Mouse (Mus musculus) left cerebral cortex, adult 6 months (tissue): ENCODE measurements around the gene Sdf4. TPM values are rescaled to one million over a fixed set of nuclear protein-coding genes. Genes with fewer than 3 reads are reported as not detected.

Source experiments
- long read RNA-seq, 2 experiments: library from polyadenylated mRNA; unstranded; transcript quantifications; one replicate each; pipeline ENCODE4 v2.0.0; 2019 to 2020
- polyA plus RNA-seq: library from polyadenylated mRNA; unstranded; fragments of <200 nt; fragmentation: Nextera tagmentation; gene quantifications from 2 replicates; pipeline ENCODE4 v1.2.3, GENCODE M21; 2021

The Sdf4 gene
- polyA plus RNA-seq, result 147 and 170 TPM in 2 replicates
- long read RNA-seq, experiment 1, full-length matches to known transcripts, result 853 of 940 reads
- long read RNA-seq, experiment 1, partial matches to known transcripts, result 25 of 940 reads
- long read RNA-seq, experiment 1, other reads (novel, unspliced or antisense), result 62 of 940 reads
- long read RNA-seq, experiment 2, full-length matches to known transcripts, result 212 of 270 reads
- long read RNA-seq, experiment 2, partial matches to known transcripts, result 40 of 270 reads
- long read RNA-seq, experiment 2, other reads (novel, unspliced or antisense), result 18 of 270 reads

GRCm38 (mm10) chr4:155992241-155992905 is at the start of gene Sdf4, which contains the start of gene B3galt6:
Sdf4 (plus strand) TSS chr4:155992872.
B3galt6 (minus strand) TSS chr4:155992649.

DNA sequence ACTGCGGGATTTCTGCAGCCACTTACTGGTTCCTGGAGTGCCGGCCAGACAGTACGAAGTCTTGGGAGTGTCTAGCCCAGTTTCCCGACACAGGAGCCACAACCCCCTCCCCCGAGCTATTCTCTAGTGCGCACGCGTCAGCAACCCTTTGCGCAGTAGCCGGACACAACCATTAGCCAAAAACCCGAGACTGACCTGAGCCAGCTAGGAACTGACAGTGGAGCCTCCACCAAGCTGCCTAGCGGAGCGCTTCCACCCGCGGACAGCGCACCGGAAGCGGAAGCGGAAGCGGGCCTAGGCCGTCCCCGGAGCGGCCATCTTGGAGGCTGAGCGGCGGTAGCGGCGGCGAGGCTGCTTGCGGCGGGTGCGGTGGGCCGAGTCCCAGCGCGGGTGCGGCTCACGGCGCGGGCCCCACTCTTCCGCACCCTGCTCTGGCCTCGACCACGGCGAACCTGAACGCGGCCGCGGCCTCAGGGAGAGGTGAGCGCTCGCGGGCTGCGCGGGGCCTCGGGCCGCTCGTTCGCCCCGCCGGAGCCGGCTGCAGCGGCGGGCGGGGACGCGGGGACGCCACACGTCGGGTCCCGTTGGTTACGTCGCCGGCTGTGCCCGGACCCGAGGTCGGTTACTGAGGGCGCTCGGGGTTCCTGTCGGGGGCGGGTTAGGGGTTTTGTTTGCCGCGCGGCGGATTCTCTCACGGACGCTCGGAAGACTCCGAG is 49.0 kb upstream of the Sdf4 start, which contains the start of gene Ube2j2:
Gene Ube2j2, plus strand, starts transcription at position 298 of the 716 bp plus-strand sequence.

DNA sequence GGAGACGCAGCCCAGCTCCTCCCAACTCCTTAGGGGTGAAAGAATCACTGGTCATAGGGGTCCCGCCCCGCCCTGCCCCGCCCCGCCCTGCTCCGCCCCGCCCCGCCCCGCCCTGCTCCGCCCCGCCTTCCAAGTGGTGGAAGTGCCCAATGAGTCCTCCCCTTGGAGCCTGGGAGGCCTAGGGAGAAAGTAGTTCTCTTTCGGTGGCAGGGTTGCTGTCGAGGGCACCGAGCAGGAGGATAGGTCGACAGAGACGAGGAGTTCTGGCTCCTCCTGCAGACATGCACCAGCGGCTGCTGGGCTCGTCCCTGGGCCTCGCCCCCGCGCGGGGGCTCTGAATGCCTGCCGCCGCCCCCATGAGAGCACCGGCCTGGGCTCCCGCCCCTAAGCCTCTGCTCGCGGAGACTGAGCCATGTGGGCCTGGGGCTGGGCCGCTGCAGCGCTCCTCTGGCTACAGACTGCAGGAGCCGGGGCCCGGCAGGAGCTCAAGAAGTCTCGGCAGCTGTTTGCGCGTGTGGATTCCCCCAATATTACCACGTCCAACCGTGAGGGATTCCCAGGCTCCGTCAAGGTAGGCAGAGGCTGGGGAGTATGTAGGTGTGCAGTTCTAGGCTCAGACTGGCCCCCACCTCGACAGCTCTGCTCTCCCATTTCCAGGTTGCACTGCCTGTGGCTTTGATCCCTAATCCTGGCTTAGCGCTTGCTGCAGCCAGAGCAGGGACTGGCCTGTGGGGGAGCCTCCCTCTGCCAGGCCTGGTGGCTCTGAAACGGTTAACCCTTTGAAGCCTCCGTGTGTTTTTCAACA is 30.3 kb upstream of the Sdf4 start, which contains the start of gene C1qtnf12:
Gene C1qtnf12, plus strand, starts transcription at position 152 of the 805 bp plus-strand sequence.

GRCm38 (mm10) chr4:156013637-156014036 is 21.0 kb downstream of the Sdf4 start, which contains the start of gene Tnfrsf4:
Tnfrsf4 (plus strand) TSS chr4:156013843.

DNA sequence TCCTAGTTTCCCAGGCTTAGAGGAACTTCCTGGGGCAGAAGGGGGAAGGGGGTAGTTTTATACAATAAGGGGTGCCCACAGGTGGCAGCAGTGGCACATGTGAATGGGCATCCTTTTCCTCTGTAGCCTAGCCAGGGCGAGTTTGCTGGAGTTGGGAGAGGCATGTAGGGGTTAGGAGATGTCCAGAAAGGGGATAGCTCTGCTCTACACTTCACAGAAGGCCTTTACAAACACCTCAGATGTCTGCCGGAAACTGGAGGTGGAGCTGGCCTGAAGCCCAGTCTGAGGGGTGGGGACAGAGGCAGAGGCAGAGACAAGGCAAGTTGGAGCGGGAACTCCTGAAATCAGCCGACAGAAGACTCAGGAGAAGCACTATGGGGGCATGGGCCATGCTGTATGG is 33.3 kb downstream of the Sdf4 start, which contains the start of gene Tnfrsf18:
Gene Tnfrsf18, plus strand, starts transcription at position 152 of the 400 bp plus-strand sequence.

GRCm38 (mm10) chr4:156059261-156059660 is 66.6 kb downstream of the Sdf4 start, which contains the start of gene Ttll10:
Ttll10 (minus strand) TSS chr4:156059414.

Other genes starting within 250 kb of the Sdf4 start
- 25.7 TPM in 2 replicates for gene Atad3a, start 231.8 kb upstream of the Sdf4 start, polyA plus RNA-seq
- gene Vwa1, start 218.2 kb upstream of the Sdf4 start, polyA plus RNA-seq, result 15.1 and 16.2 TPM in 2 replicates
- 10.4 and 10.7 TPM in 2 replicates for gene Tmem88b, start 207.0 kb upstream of the Sdf4 start, polyA plus RNA-seq
- not detected in 2 replicates for gene Ankrd65, start 202.4 kb upstream of the Sdf4 start, polyA plus RNA-seq
- 391 and 409 TPM in 2 replicates for gene Mrpl20, start 190.0 kb upstream of the Sdf4 start, polyA plus RNA-seq
- 19.6 and 23.2 TPM in 2 replicates for gene Ccnl2, start 180.4 kb upstream of the Sdf4 start, polyA plus RNA-seq
- gene Aurkaip1, start 161.6 kb upstream of the Sdf4 start, polyA plus RNA-seq, result 248 and 249 TPM in 2 replicates
- gene Mxra8, start 153.2 kb upstream of the Sdf4 start, polyA plus RNA-seq, result 5.9 and 6.5 TPM in 2 replicates
- gene Dvl1, start 145.5 kb upstream of the Sdf4 start, polyA plus RNA-seq, result 5.4 and 6.3 TPM in 2 replicates
- gene Tas1r3, start 129.5 kb upstream of the Sdf4 start, polyA plus RNA-seq, result 0.12 and 0.13 TPM in 2 replicates
- gene Cptp, start 123.4 kb upstream of the Sdf4 start, polyA plus RNA-seq, result 13.1 and 21.5 TPM in 2 replicates
- gene Ints11, start 123.3 kb upstream of the Sdf4 start, polyA plus RNA-seq, result 31.0 and 41.2 TPM in 2 replicates
- gene Pusl1, start 101.1 kb upstream of the Sdf4 start, polyA plus RNA-seq, result 54.5 and 56.4 TPM in 2 replicates
- gene Acap3, start 101.0 kb upstream of the Sdf4 start, polyA plus RNA-seq, result 19.6 and 35.6 TPM in 2 replicates
- 30.5 and 85.4 TPM in 2 replicates for gene Ube2j2, start 49.0 kb upstream of the Sdf4 start, polyA plus RNA-seq
- 32.4 and 35.5 TPM in 2 replicates for gene C1qtnf12, start 30.6 kb upstream of the Sdf4 start, polyA plus RNA-seq
- 21.1 and 25.1 TPM in 2 replicates for gene B3galt6, start 223 bp upstream of the Sdf4 start, polyA plus RNA-seq
- gene Tnfrsf4, start 21.0 kb downstream of the Sdf4 start, polyA plus RNA-seq, result 0.29 and 0.39 TPM in 2 replicates
- 0.38 and 0.67 TPM in 2 replicates for gene Tnfrsf18, start 33.3 kb downstream of the Sdf4 start, polyA plus RNA-seq
- not detected in 2 replicates for gene Ttll10, start 66.5 kb downstream of the Sdf4 start, polyA plus RNA-seq
- gene 9430015G10Rik, start 117.1 kb downstream of the Sdf4 start, polyA plus RNA-seq, result 5.7 and 8.9 TPM in 2 replicates
- gene Rnf223, start 137.6 kb downstream of the Sdf4 start, polyA plus RNA-seq, result 0.06 and 0.13 TPM in 2 replicates
- 12.9 and 13.2 TPM in 2 replicates for gene Agrn, start 204.6 kb downstream of the Sdf4 start, polyA plus RNA-seq
- 0.48 and 3.8 TPM in 2 replicates for gene Isg15, start 207.9 kb downstream of the Sdf4 start, polyA plus RNA-seq
- gene AW011738, start 210.4 kb downstream of the Sdf4 start, polyA plus RNA-seq, result 1.5 and 1.6 TPM in 2 replicates
- gene Perm1, start 223.0 kb downstream of the Sdf4 start, polyA plus RNA-seq, result 0.33 and 0.35 TPM in 2 replicates
- gene Plekhn1, start 242.0 kb downstream of the Sdf4 start, polyA plus RNA-seq, result 3.7 and 15.2 TPM in 2 replicates
- gene Noc2l, start 243.1 kb downstream of the Sdf4 start, polyA plus RNA-seq, result 11.3 and 34.1 TPM in 2 replicates